Mouse (Mus musculus): ENCODE results near the gene Cuedc1. TPM values are rescaled to one million over a fixed set of nuclear protein-coding genes. Genes with fewer than 3 reads are reported as not detected.

Cuedc1 gene
- 10 to 100 TPM; 31.4 to 31.7 TPM for total RNA-seq (2021)
- long read RNA-seq, experiment 1, transcript Cuedc1-201 (11 exons, 3,180 nt), result major isoform, 10 of 28 reads
- long read RNA-seq, experiment 1, partial matches to known transcripts, result 8 of 28 reads
- long read RNA-seq, experiment 1, other reads (novel, unspliced or antisense), result 10 of 28 reads
- long read RNA-seq, experiment 2, transcript Cuedc1-201 (11 exons, 3,180 nt), result major isoform, 17 of 32 reads
- long read RNA-seq, experiment 2, partial matches to known transcripts, result 5 of 32 reads
- long read RNA-seq, experiment 2, other reads (novel, unspliced or antisense), result 8 of 32 reads

- Histone ChIP-seq H3K27ac (peak within 1 kb of the TSS; percentile 94), H3K4me3 (peak within 1 kb of the TSS; percentile 87)
- TF ChIP-seq CTCF (IDR thresholded peaks at IDR 0.05), result no peak
- intact Hi-C loops (cut with DNase I), result loop anchor here (1.0 kb wide), 1 partner anchor 30 kb away; the partner anchor contains the start of gene Vezf1
- DNase-seq (ENCODE audit: extremely low spot score in 1 of 2, low spot score in 2 of 2), result no peak
These were observed at the start of gene Cuedc1 for GRCm38 (mm10) chr11:88098021-88098729. Gene Cuedc1 (plus strand): TSS chr11:88098058.

GRCm38 (mm10) chr11:88048961-88049670, 48.7 kb upstream of the Cuedc1 start:
- H3K4me3 ChIP-seq, result peak overlapping the region; percentile 100
- intact Hi-C loops (cut with DNase I), result loop anchor here (2.0 kb wide), 2 partner anchors 20 to 74 kb away; partner anchors contain the start of gene Vezf1
- H3K27ac ChIP-seq, result no peak overlapping the region; the same call in 1 of the 2 replicates
- DNase-seq (ENCODE audit: extremely low spot score in 1 of 2, low spot score in 2 of 2), result no peak
- TF ChIP-seq CTCF (IDR thresholded peaks at IDR 0.05), result no peak

GRCm38 (mm10) chr11:88049732-88050131, 48.1 kb upstream of the Cuedc1 start:
- no peak for TF ChIP-seq CTCF (IDR thresholded peaks at IDR 0.05)
- peak overlapping the region; percentile 100 for H3K4me3 ChIP-seq
- DNase-seq (ENCODE audit: extremely low spot score in 1 of 2, low spot score in 2 of 2), result no peak
- intact Hi-C loops (cut with DNase I), result loop anchor here (2.0 kb wide), 2 partner anchors 19 to 75 kb away; partner anchors contain the start of gene Vezf1
- no peak overlapping the region for H3K27ac ChIP-seq

- no peak for DNase-seq (ENCODE audit: extremely low spot score in 1 of 2, low spot score in 2 of 2)
- Histone ChIP-seq H3K27ac (no peak overlapping the region), H3K4me3 (no peak overlapping the region)
- intact Hi-C loops (cut with DNase I), result no loop called here
- TF ChIP-seq CTCF (IDR thresholded peaks at IDR 0.05), result no peak
These were observed 45.2 kb upstream of the Cuedc1 start for GRCm38 (mm10) chr11:88052638-88053037.

- H3K4me3 ChIP-seq, result no peak overlapping the region
- intact Hi-C loops (cut with DNase I), result no loop called here
- DNase-seq (ENCODE audit: extremely low spot score in 1 of 2, low spot score in 2 of 2), result no peak
- no peak overlapping the region for H3K27ac ChIP-seq
- no peak for TF ChIP-seq CTCF (IDR thresholded peaks at IDR 0.05)
These were observed 44.0 kb upstream of the Cuedc1 start for GRCm38 (mm10) chr11:88053821-88054220.

- Histone ChIP-seq H3K4me3 (no peak overlapping the region), H3K27ac (no peak overlapping the region)
- intact Hi-C loops (cut with DNase I), result no loop called here
- peak; percentile 78 for TF ChIP-seq CTCF (IDR thresholded peaks at IDR 0.05)
- peak in 1 of 2 experiments; percentile 27 for DNase-seq (ENCODE audit: extremely low spot score in 1 of 2, low spot score in 2 of 2)
These were observed 43.3 kb upstream of the Cuedc1 start for GRCm38 (mm10) chr11:88054589-88054988.

- DNase-seq (ENCODE audit: extremely low spot score in 1 of 2, low spot score in 2 of 2), result no peak
- intact Hi-C loops (cut with DNase I), result no loop called here
- Histone ChIP-seq H3K4me3 (no peak overlapping the region), H3K27ac (no peak overlapping the region)
- TF ChIP-seq CTCF (IDR thresholded peaks at IDR 0.05), result no peak
These were observed 42.1 kb upstream of the Cuedc1 start for GRCm38 (mm10) chr11:88055777-88056176.

- no peak for DNase-seq (ENCODE audit: extremely low spot score in 1 of 2, low spot score in 2 of 2)
- TF ChIP-seq CTCF (IDR thresholded peaks at IDR 0.05), result peak; percentile 10
- intact Hi-C loops (cut with DNase I), result loop anchor here (2.0 kb wide), 1 partner anchor 139 kb away; no protein-coding TSS in a partner anchor
- no peak overlapping the region for H3K4me3 ChIP-seq
- no peak overlapping the region for H3K27ac ChIP-seq
These were observed 40.1 kb upstream of the Cuedc1 start for GRCm38 (mm10) chr11:88057788-88058187.

GRCm38 (mm10) chr11:88059141-88059540, 38.7 kb upstream of the Cuedc1 start:
- Histone ChIP-seq H3K27ac (no peak overlapping the region), H3K4me3 (no peak overlapping the region)
- peak; percentile 74 for TF ChIP-seq CTCF (IDR thresholded peaks at IDR 0.05)
- DNase-seq (ENCODE audit: extremely low spot score in 1 of 2, low spot score in 2 of 2), result peak in 1 of 2 experiments; percentile 29
- intact Hi-C loops (cut with DNase I), result loop anchor here (2.0 kb wide), 1 partner anchor 138 kb away; no protein-coding TSS in a partner anchor

- intact Hi-C loops (cut with DNase I), result loop anchor here (10.0 kb wide), 1 partner anchor 763 kb away; no protein-coding TSS in a partner anchor
- Histone ChIP-seq H3K4me3 (no peak overlapping the region), H3K27ac (no peak overlapping the region)
- no peak for DNase-seq (ENCODE audit: extremely low spot score in 1 of 2, low spot score in 2 of 2)
- TF ChIP-seq CTCF (IDR thresholded peaks at IDR 0.05), result peak; percentile 47
These were observed 35.8 kb upstream of the Cuedc1 start for GRCm38 (mm10) chr11:88061892-88062625.

GRCm38 (mm10) chr11:88065732-88066131, 32.1 kb upstream of the Cuedc1 start:
- Histone ChIP-seq H3K27ac (no peak overlapping the region), H3K4me3 (no peak overlapping the region)
- intact Hi-C loops (cut with DNase I), result loop anchor here (10.0 kb wide), 1 partner anchor 759 kb away; no protein-coding TSS in a partner anchor
- TF ChIP-seq CTCF (IDR thresholded peaks at IDR 0.05), result no peak
- no peak for DNase-seq (ENCODE audit: extremely low spot score in 1 of 2, low spot score in 2 of 2)

All from left cerebral cortex, adult 2 months (tissue).